Mouse (Mus musculus) erythroblast, embryonic 14.5 days (primary cell): ENCODE results near the gene Opn4. TPM values are rescaled to one million over a fixed set of nuclear protein-coding genes. Genes with fewer than 3 reads are reported as not detected.

Experiments used
- H3K27me3 ChIP-seq: 2 replicates; pipeline ENCODE4 v1.6.1; 2012; ENCODE audit warnings: inconsistent platforms; ENCODE audit not compliant: control insufficient read depth
- H3K36me3 ChIP-seq: 2 replicates; pipeline ENCODE4 v1.6.1; 2012; ENCODE audit warnings: mild to moderate bottlenecking, inconsistent platforms; ENCODE audit not compliant: control insufficient read depth
- H3K4me1 ChIP-seq: 2 replicates; pipeline ENCODE4 v1.6.1; 2012; ENCODE audit warnings: inconsistent platforms; ENCODE audit not compliant: control insufficient read depth
- H3K4me3 ChIP-seq: replicated peaks from 2 replicates; pipeline ENCODE3; 2012; ENCODE audit warnings: moderate library complexity, mild to moderate bottlenecking, inconsistent platforms
- H3K9me3 ChIP-seq: 2 replicates; pipeline ENCODE4 v1.6.1; 2012; ENCODE audit warnings: low read length, inconsistent platforms, mixed read lengths; ENCODE audit not compliant: control insufficient read depth
- GATA1 ChIP-seq: IDR thresholded peaks from 2 replicates; pipeline ENCODE4 v1.6.1; 2012; ENCODE audit warnings: low read length, inconsistent platforms, mixed read lengths
- TAL1 ChIP-seq: IDR thresholded peaks from 3 replicates; pipeline ENCODE4 v1.6.1; 2012; ENCODE audit warnings: low read length, inconsistent platforms, mixed read lengths
- polyA plus RNA-seq: library from polyadenylated mRNA; stranded (reverse); fragments of >175 nt; gene quantifications from 2 replicates; pipeline ENCODE4 v1.2.3, GENCODE M21; 2012

The Opn4 gene
- polyA plus RNA-seq, result not detected in 2 replicates

GRCm38 (mm10) chr14:34599941-34600340 lies at the start of gene Opn4:
Gene Opn4 (minus strand): TSS chr14:34600142.
- TF ChIP-seq TAL1, result no peak
- TF ChIP-seq GATA1, result no peak
- Histone ChIP-seq H3K9me3 (no peaks in the 10 kb centered on the region), H3K4me3 (no peak within 1 kb of the TSS), H3K36me3 (no peaks in the 10 kb centered on the region), H3K4me1 (no peaks in the 10 kb centered on the region), H3K27me3 (no peaks in the 10 kb centered on the region)

GRCm38 (mm10) chr14:34647870-34648475 lies 48.0 kb upstream of the Opn4 start:
- TF ChIP-seq TAL1 (no peak), GATA1 (no peak)
- no peaks in the 10 kb centered on the region for H3K9me3 ChIP-seq
- no peaks in the 10 kb centered on the region for H3K27me3 ChIP-seq
- no peaks in the 10 kb centered on the region for H3K36me3 ChIP-seq
- H3K4me3 ChIP-seq, result no peak overlapping the region
- H3K4me1 ChIP-seq, result peaks cover 18% of the 10 kb centered on the region

GRCm38 (mm10) chr14:34644140-34644539 lies 44.2 kb upstream of the Opn4 start:
- no peaks in the 10 kb centered on the region for H3K36me3 ChIP-seq
- no peak for TF ChIP-seq TAL1
- no peak for TF ChIP-seq GATA1
- H3K4me3 ChIP-seq, result no peak overlapping the region
- no peaks in the 10 kb centered on the region for H3K27me3 ChIP-seq
- H3K9me3 ChIP-seq, result no peaks in the 10 kb centered on the region
- peaks cover 24% of the 10 kb centered on the region for H3K4me1 ChIP-seq

- no peaks in the 10 kb centered on the region for H3K27me3 ChIP-seq
- TF ChIP-seq TAL1, result no peak
- TF ChIP-seq GATA1, result no peak
- no peak overlapping the region for H3K4me3 ChIP-seq
- peaks cover 30% of the 10 kb centered on the region for H3K4me1 ChIP-seq
- H3K9me3 ChIP-seq, result no peaks in the 10 kb centered on the region
- H3K36me3 ChIP-seq, result no peaks in the 10 kb centered on the region
Observed at GRCm38 (mm10) chr14:34635721-34636120, 35.8 kb upstream of the Opn4 start.

GRCm38 (mm10) chr14:34635192-34635591 lies 35.2 kb upstream of the Opn4 start:
- Histone ChIP-seq H3K4me3 (no peak overlapping the region), H3K4me1 (peaks cover 32% of the 10 kb centered on the region)
- no peak for TF ChIP-seq GATA1
- TF ChIP-seq TAL1, result no peak

GRCm38 (mm10) chr14:34632722-34633448 lies 32.9 kb upstream of the Opn4 start:
- Histone ChIP-seq H3K27me3 (no peaks in the 10 kb centered on the region), H3K4me1 (peaks cover 31% of the 10 kb centered on the region), H3K36me3 (no peaks in the 10 kb centered on the region), H3K9me3 (no peaks in the 10 kb centered on the region), H3K4me3 (peak overlapping the region; percentile 47)
- TF ChIP-seq GATA1 (no peak), TAL1 (no peak)

More at GRCm38 (mm10) chr14:34635192-34635591, 35.2 kb upstream of the Opn4 start:
- no peaks in the 10 kb centered on the region for H3K9me3 ChIP-seq
- no peaks in the 10 kb centered on the region for H3K27me3 ChIP-seq
- H3K36me3 ChIP-seq, result no peaks in the 10 kb centered on the region

GRCm38 (mm10) chr14:34626824-34627223 lies 26.9 kb upstream of the Opn4 start:
- H3K4me1 ChIP-seq, result peaks cover 41% of the 10 kb centered on the region
- H3K36me3 ChIP-seq, result no peaks in the 10 kb centered on the region
- no peaks in the 10 kb centered on the region for H3K9me3 ChIP-seq
- H3K4me3 ChIP-seq, result no peak overlapping the region
- no peak for TF ChIP-seq GATA1
- no peak for TF ChIP-seq TAL1
- H3K27me3 ChIP-seq, result no peaks in the 10 kb centered on the region

GRCm38 (mm10) chr14:34623531-34624210 lies 23.7 kb upstream of the Opn4 start:
- TF ChIP-seq TAL1 (no peak), GATA1 (no peak)
- Histone ChIP-seq H3K4me1 (peaks cover 55% of the 10 kb centered on the region), H3K27me3 (no peaks in the 10 kb centered on the region), H3K4me3 (peak overlapping the region; percentile 27), H3K36me3 (no peaks in the 10 kb centered on the region), H3K9me3 (no peaks in the 10 kb centered on the region)

GRCm38 (mm10) chr14:34623074-34623473 lies 23.1 kb upstream of the Opn4 start:
- Histone ChIP-seq H3K9me3 (no peaks in the 10 kb centered on the region), H3K4me1 (peaks cover 58% of the 10 kb centered on the region), H3K27me3 (no peaks in the 10 kb centered on the region), H3K36me3 (no peaks in the 10 kb centered on the region), H3K4me3 (peak overlapping the region; percentile 27)
- peak; percentile 66 for TF ChIP-seq GATA1
- TF ChIP-seq TAL1, result no peak
